In the genomic region with DNA sequence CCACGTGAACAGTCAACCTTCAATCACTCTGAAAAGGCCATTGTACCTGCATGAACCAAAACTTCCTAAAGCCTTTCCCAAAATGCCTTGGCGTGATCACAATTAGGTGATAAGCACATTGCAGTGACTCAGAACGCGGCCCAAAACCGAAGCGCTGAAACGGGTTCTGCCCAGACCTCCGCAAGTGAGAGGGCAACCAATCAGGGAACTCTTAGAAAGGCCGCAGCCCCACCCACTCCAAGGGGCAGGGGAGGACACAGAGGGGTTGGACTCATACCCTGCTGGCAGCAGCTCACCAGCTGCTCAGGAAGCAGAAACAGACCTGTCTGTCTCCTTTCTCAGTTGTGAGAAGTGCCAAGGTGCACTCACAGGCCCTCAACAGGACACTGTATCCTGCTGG, we compare ENCODE assay signal across 8 mouse cellular contexts. TPM values are rescaled to one million over a fixed set of nuclear protein-coding genes. Genes with fewer than 3 reads are reported as not detected.
DNase-seq lines count a peak whose midpoint lies in the region; ATAC-seq and TF ChIP-seq lines count a peak whose summit lies in the region.

No protein-coding gene starts in this region.

- no peak overlapping the region for H3K27ac ChIP-seq in forebrain, embryonic 13.5 days
- H3K27ac ChIP-seq in hindbrain, embryonic 11.5 days (ENCODE audit: low read depth, low read length), result no peak overlapping the region
- no peak overlapping the region for H3K27ac ChIP-seq in limb, embryonic 13.5 days
- H3K27ac ChIP-seq in midbrain, embryonic 13.5 days, result no peak overlapping the region

- ATAC-seq in G1E (ENCODE audit: extremely low read depth, insufficient number of reproducible peaks, low FRiP score, poor library complexity, severe bottlenecking), result peak; percentile 81
- ATAC-seq in forebrain, embryonic 13.5 days, result 0 out of 2 replicates have a peak, but pooled peaks have one; percentile 38
- ATAC-seq in hindbrain, embryonic 11.5 days (ENCODE audit: low FRiP score), result peak; percentile 53; the same call in 1 of the 2 replicates
- peak; percentile 69; the same call in 1 of the 2 replicates for ATAC-seq in limb, embryonic 13.5 days (ENCODE audit: low FRiP score, low read depth)
- 0 out of 2 replicates have a peak, but pooled peaks have one; percentile 27 for ATAC-seq in midbrain, embryonic 13.5 days

- no peak overlapping the region for H3K9ac ChIP-seq in forebrain, embryonic 13.5 days
- 0 out of 2 replicates have a peak overlapping the region, but pooled peaks have one; percentile 29 for H3K9ac ChIP-seq in hindbrain, embryonic 11.5 days (ENCODE audit: low read depth, low read length)
- peak overlapping the region; percentile 50; the same call in 1 of the 2 replicates for H3K9ac ChIP-seq in limb, embryonic 13.5 days
- H3K9ac ChIP-seq in midbrain, embryonic 13.5 days (replicated peaks), result no peak overlapping the region

- H3K9me3 ChIP-seq in G1E (replicated peaks), result no peaks in the 10 kb centered on the region
- H3K9me3 ChIP-seq in forebrain, embryonic 13.5 days (replicated peaks), result no peaks in the 10 kb centered on the region
- no peaks in the 10 kb centered on the region for H3K9me3 ChIP-seq in hindbrain, embryonic 11.5 days (ENCODE audit: control insufficient read depth, low read length)
- H3K9me3 ChIP-seq in limb, embryonic 13.5 days, result no peaks in the 10 kb centered on the region
- H3K9me3 ChIP-seq in midbrain, embryonic 13.5 days, result no peaks in the 10 kb centered on the region

- no peak for TF ChIP-seq CTCF in G1E (IDR thresholded peaks at IDR 0.05; ENCODE audit: low read depth, low read length)

- WGBS in forebrain, embryonic 13.5 days, result 3% methylated on average over 9 of the region's 9 CpGs
- 2% methylated on average over 9 of the region's 9 CpGs for WGBS in hindbrain, embryonic 11.5 days
- WGBS in limb, embryonic 13.5 days, result 5% methylated on average over 9 of the region's 9 CpGs
- 3% methylated on average over 9 of the region's 9 CpGs for WGBS in midbrain, embryonic 13.5 days

- peak overlapping the region; percentile 18 for H3K4me2 ChIP-seq in forebrain, embryonic 13.5 days
- H3K4me2 ChIP-seq in hindbrain, embryonic 11.5 days (replicated peaks; ENCODE audit: low read depth, low read length), result peak overlapping the region; percentile 27
- H3K4me2 ChIP-seq in limb, embryonic 13.5 days (replicated peaks), result peak overlapping the region; percentile 54
- H3K4me2 ChIP-seq in midbrain, embryonic 13.5 days (replicated peaks), result peak overlapping the region; percentile 22

- H3K4me1 ChIP-seq in G1E (ENCODE audit: insufficient read depth, low read depth, low read length), result peaks cover 12% of the 10 kb centered on the region
- H3K4me1 ChIP-seq in forebrain, embryonic 13.5 days, result peaks cover 23% of the 10 kb centered on the region
- H3K4me1 ChIP-seq in hindbrain, embryonic 11.5 days (replicated peaks; ENCODE audit: control insufficient read depth, insufficient read depth, low read length), result no peaks in the 10 kb centered on the region
- H3K4me1 ChIP-seq in limb, embryonic 13.5 days, result peaks cover 31% of the 10 kb centered on the region
- peaks cover 32% of the 10 kb centered on the region for H3K4me1 ChIP-seq in midbrain, embryonic 13.5 days (replicated peaks)

- DNase-seq in G1E (ENCODE audit: low spot score), result peak; percentile 37
- DNase-seq in c-Kit-positive CD71-positive TER-119-negative erythroid progenitor cells, embryonic 14.5 days (ENCODE audit: low read depth), result peak; percentile 39
- DNase-seq in hindbrain, embryonic 11.5 days (ENCODE audit: low spot score), result peak; percentile 42
- DNase-seq in thymus, postnatal 14 days, result peak; percentile 46
- no peak for DNase-seq in left cerebral cortex, postnatal 14 days (ENCODE audit: low spot score in 2 of 2)

- no peaks in the 10 kb centered on the region for H3K27me3 ChIP-seq in G1E (ENCODE audit: insufficient read depth, low read length)
- no peaks in the 10 kb centered on the region for H3K27me3 ChIP-seq in forebrain, embryonic 13.5 days
- no peaks in the 10 kb centered on the region for H3K27me3 ChIP-seq in hindbrain, embryonic 11.5 days (ENCODE audit: control insufficient read depth, insufficient read depth, low read length)
- no peaks in the 10 kb centered on the region for H3K27me3 ChIP-seq in limb, embryonic 13.5 days
- no peaks in the 10 kb centered on the region for H3K27me3 ChIP-seq in midbrain, embryonic 13.5 days

- H3K36me3 ChIP-seq in G1E (replicated peaks), result no peaks in the 10 kb centered on the region
- no peaks in the 10 kb centered on the region for H3K36me3 ChIP-seq in forebrain, embryonic 13.5 days (ENCODE audit: poor library complexity, severe bottlenecking)
- no peaks in the 10 kb centered on the region for H3K36me3 ChIP-seq in hindbrain, embryonic 11.5 days (ENCODE audit: control insufficient read depth, insufficient read depth, low read length)
- H3K36me3 ChIP-seq in limb, embryonic 13.5 days, result no peaks in the 10 kb centered on the region
- H3K36me3 ChIP-seq in midbrain, embryonic 13.5 days, result no peaks in the 10 kb centered on the region

- intact Hi-C loops in left cerebral cortex, postnatal 14 days (cut with DNase I), result no loop called here

- H3K4me3 ChIP-seq in G1E (ENCODE audit: low read depth, low read length), result no peak overlapping the region; the same call in 1 of the 2 replicates
- no peak overlapping the region for H3K4me3 ChIP-seq in forebrain, embryonic 13.5 days
- H3K4me3 ChIP-seq in hindbrain, embryonic 11.5 days (ENCODE audit: low read depth, low read length), result no peak overlapping the region
- H3K4me3 ChIP-seq in limb, embryonic 13.5 days, result peak overlapping the region; percentile 25
- H3K4me3 ChIP-seq in midbrain, embryonic 13.5 days (replicated peaks), result no peak overlapping the region

RNA-seq across cellular contexts. Expression of gene Slc23a2, which starts 13.6 kb away (rescaled TPM):
- total RNA-seq in G1E (2014; fragmentation: Nextera tagmentation), result 8.5 and 12.5 TPM in 2 replicates
- total RNA-seq in G1E (2017), result 6.9 and 13.4 TPM in 2 replicates
- 2.1 and 2.6 TPM in 2 replicates for polyA plus RNA-seq in G1E (2012)
- 16.6 and 19.1 TPM in 2 replicates for polyA plus RNA-seq in forebrain, embryonic 13.5 days (2015; fragmentation: Nextera tagmentation; extraction: Ambion mirVana)
- polyA plus RNA-seq in hindbrain, embryonic 11.5 days (2014; fragmentation: Nextera tagmentation; extraction: Ambion mirVana), result 11.4 and 14.6 TPM in 2 replicates
- polyA plus RNA-seq in limb, embryonic 13.5 days (2015; fragmentation: Nextera tagmentation; extraction: Ambion mirVana), result 12.0 and 12.7 TPM in 2 replicates
- polyA plus RNA-seq in midbrain, embryonic 13.5 days (2015; fragmentation: Nextera tagmentation; extraction: Ambion mirVana), result 19.8 and 22.7 TPM in 2 replicates
- 100 to 1,000 TPM; 125 to 132 TPM for total RNA-seq in left cerebral cortex, postnatal 14 days (2021)

Comparison
In these comparisons a context has a peak if more than half of its experiments do, and no peak if none do; other contexts are left out.
1. ATAC-seq: peak in every context shown above with its lines; median percentile 81 in G1E; 69 in limb, embryonic 13.5 days; 53 in hindbrain, embryonic 11.5 days; 38 in forebrain, embryonic 13.5 days; 27 in midbrain, embryonic 13.5 days.
2. DNase-seq: peak in G1E (single experiment), c-Kit-positive CD71-positive TER-119-negative erythroid progenitor cells, embryonic 14.5 days (single experiment), hindbrain, embryonic 11.5 days (single experiment) and thymus, postnatal 14 days (single experiment); none in left cerebral cortex, postnatal 14 days (0 of 2).
3. H3K9ac ChIP-seq: peak in hindbrain, embryonic 11.5 days (single experiment) and limb, embryonic 13.5 days (single experiment); none in forebrain, embryonic 13.5 days (single experiment) and midbrain, embryonic 13.5 days (single experiment).
4. Peak in every context shown above with its lines, with median percentiles within 50 percentile points of each other: H3K4me2 ChIP-seq.